Mouse (Mus musculus) megakaryocyte, embryonic 14.5 days (primary cell): ENCODE results near the gene Mob3a.

Experiments used
- FLI1 ChIP-seq: IDR thresholded peaks from 2 replicates; pipeline ENCODE4 v1.6.1; 2012; ENCODE audit warnings: low read length, inconsistent platforms, mixed read lengths
- GATA1 ChIP-seq: IDR thresholded peaks from 3 replicates; pipeline ENCODE4 v1.6.1; 2012; ENCODE audit warnings: mixed read lengths, low read length, inconsistent platforms, borderline replicate concordance

GRCm38 (mm10) chr10:80702536-80703390 is 986 bp upstream of the Mob3a start:
- no peak for TF ChIP-seq GATA1
- TF ChIP-seq FLI1, result no peak
